13 mouse cellular contexts compared by ENCODE assay signal in genomic region chr16:89899192-89899591, GRCm38 (mm10).
A peak's percentile ranks its signal among the peaks of the same experiment; 100 is the strongest.
DNase-seq lines count a peak whose midpoint lies in the region.
"Had no signal": no experiment of that assay in that cellular context is flagged by ENCODE, and none has a peak within 500 bp of the region (broad histone marks: within the 10 kb centered on the region; RNA-seq: fewer than 3 reads in every experiment).

No protein-coding gene starts in this region.

- peak; percentile 65 for DNase-seq in cerebellum, adult 11 months
- DNase-seq in cerebellum, postnatal 10 days: no peak
- DNase-seq in retina, adult 2 months (ENCODE audit: low read depth, low spot score): peak; percentile 9
- DNase-seq in retina, embryonic 14.5 days (ENCODE audit: low spot score): no peak
- DNase-seq in cerebellum, adult 11-12 months: peak; percentile 81
- DNase-seq in fat pad, adult 2 months (ENCODE audit: extremely low read depth, low read depth, low spot score): peak; percentile 43
- DNase-seq in kidney, adult 8-10 months: no peak
- DNase-seq in ovary, postnatal 10 days (ENCODE audit: low spot score): no peak
- DNase-seq: adrenal gland, adult 8-10 months; kidney, postnatal 10 days; liver; lung, adult 18-20 months; thymus, postnatal 4 days had no signal

Comparison
In these comparisons a context has a peak if more than half of its experiments do, and no peak if none do; other contexts are left out.
1. DNase-seq: peak in cerebellum, adult 11 months (single experiment), retina, adult 2 months (single experiment), cerebellum, adult 11-12 months (single experiment) and fat pad, adult 2 months (single experiment); none in cerebellum, postnatal 10 days (0 of 2), retina, embryonic 14.5 days (single experiment), kidney, adult 8-10 months (0 of 2) and ovary, postnatal 10 days (single experiment).